ENCODE assay signal across 8 mouse cellular contexts in genomic region chr9:43107187-43107517, GRCm38 (mm10). TPM values are rescaled to one million over a fixed set of nuclear protein-coding genes. Genes with fewer than 3 reads are reported as not detected.
DNase-seq lines count a peak whose midpoint lies in the region; ATAC-seq and TF ChIP-seq lines count a peak whose summit lies in the region.

Gene Arhgef12 (minus strand): TSS chr9:43107239.

- H3K4me1 ChIP-seq in forebrain, embryonic 13.5 days, result peaks cover 39% of the 10 kb centered on the region
- H3K4me1 ChIP-seq in lung, embryonic 14.5 days (ENCODE audit: insufficient read depth), result peaks cover 10% of the 10 kb centered on the region
- H3K4me1 ChIP-seq in stomach, embryonic 15.5 days, result peaks cover 10% of the 10 kb centered on the region

- H3K4me2 ChIP-seq in forebrain, embryonic 13.5 days, result peak within 1 kb of the TSS; percentile 87
- peak within 1 kb of the TSS; percentile 77 for H3K4me2 ChIP-seq in lung, embryonic 14.5 days
- H3K4me2 ChIP-seq in stomach, embryonic 15.5 days, result peak within 1 kb of the TSS; percentile 88

- 35% methylated on average over 10 of the region's 10 CpGs for WGBS in forebrain, embryonic 13.5 days
- 16% methylated on average over 10 of the region's 10 CpGs for WGBS in lung, embryonic 14.5 days
- WGBS in stomach, embryonic 15.5 days, result 18% methylated on average over 10 of the region's 10 CpGs

- H3K27ac ChIP-seq in forebrain, embryonic 13.5 days, result peak within 1 kb of the TSS; percentile 90
- H3K27ac ChIP-seq in lung, embryonic 14.5 days (ENCODE audit: low read depth), result peak within 1 kb of the TSS; percentile 96
- peak within 1 kb of the TSS; percentile 96 for H3K27ac ChIP-seq in stomach, embryonic 15.5 days

- H3K9ac ChIP-seq in forebrain, embryonic 13.5 days, result peak within 1 kb of the TSS; percentile 88
- peak within 1 kb of the TSS; percentile 92 for H3K9ac ChIP-seq in lung, embryonic 14.5 days
- peak within 1 kb of the TSS; percentile 48 for H3K9ac ChIP-seq in stomach, embryonic 15.5 days

- peaks cover 15% of the 10 kb centered on the region for H3K36me3 ChIP-seq in forebrain, embryonic 13.5 days (ENCODE audit: poor library complexity, severe bottlenecking)
- 0 out of 2 replicates have a peak, but pooled peaks cover 2% of the 10 kb centered on the region for H3K36me3 ChIP-seq in lung, embryonic 14.5 days (ENCODE audit: insufficient read depth)
- H3K36me3 ChIP-seq in stomach, embryonic 15.5 days, result no peaks in the 10 kb centered on the region

- H3K27me3 ChIP-seq in forebrain, embryonic 13.5 days, result no peaks in the 10 kb centered on the region
- H3K27me3 ChIP-seq in lung, embryonic 14.5 days (ENCODE audit: insufficient read depth, low read length), result no peaks in the 10 kb centered on the region
- no peaks in the 10 kb centered on the region for H3K27me3 ChIP-seq in stomach, embryonic 15.5 days (replicated peaks)

- peak; percentile 57 for DNase-seq in layer of hippocampus, adult 11-12 months (ENCODE audit: low spot score)
- DNase-seq in layer of hippocampus, adult 9-10 months (ENCODE audit: low spot score), result no peak
- DNase-seq in heart, postnatal 4 days, result peak; percentile 77
- DNase-seq in layer of hippocampus, adult 8-10 months (ENCODE audit: low spot score in 2 of 2), result peak; percentile 57 to 61
- peak; percentile 86 for DNase-seq in lung, embryonic 14.5 days

- ATAC-seq in cerebellum, adult (ENCODE audit: insufficient number of reproducible peaks, low FRiP score, low TSS enrichment), result 0 out of 2 replicates have a peak, but pooled peaks have one; percentile 18
- ATAC-seq in forebrain, embryonic 13.5 days, result no peak
- no peak for ATAC-seq in lung, embryonic 14.5 days (ENCODE audit: insufficient read depth)
- no peak for ATAC-seq in stomach, embryonic 15.5 days (ENCODE audit: insufficient read depth, low FRiP score, low read depth)

- peak; percentile 73 for TF ChIP-seq CTCF in lung, embryonic 14.5 days (IDR thresholded peaks at IDR 0.05; ENCODE audit: low read depth)

- H3K9me3 ChIP-seq in forebrain, embryonic 13.5 days (replicated peaks), result no peaks in the 10 kb centered on the region
- H3K9me3 ChIP-seq in lung, embryonic 14.5 days (ENCODE audit: low read depth, low read length), result no peaks in the 10 kb centered on the region
- H3K9me3 ChIP-seq in stomach, embryonic 15.5 days, result no peaks in the 10 kb centered on the region

- peak within 1 kb of the TSS; percentile 81 for H3K4me3 ChIP-seq in forebrain, embryonic 13.5 days
- peak within 1 kb of the TSS; percentile 96 for H3K4me3 ChIP-seq in lung, embryonic 14.5 days (ENCODE audit: low read depth, low read length)
- peak within 1 kb of the TSS; percentile 97 for H3K4me3 ChIP-seq in stomach, embryonic 15.5 days (replicated peaks)

RNA-seq across cellular contexts. Expression of gene Arhgef12, which starts in this region (rescaled TPM):
- polyA plus RNA-seq in forebrain, embryonic 13.5 days (2015; fragmentation: Nextera tagmentation; extraction: Ambion mirVana), result 14.9 and 15.8 TPM in 2 replicates
- total RNA-seq in heart, postnatal 4 days (2021), result 100 to 1,000 TPM; 139 to 150 TPM
- 100 to 1,000 TPM; 144 to 165 (median 151) TPM for total RNA-seq in layer of hippocampus, adult 8-10 months (2022)
- 19.1 and 24.7 TPM in 2 replicates for polyA plus RNA-seq in lung, embryonic 14.5 days (2014; fragmentation: Nextera tagmentation; extraction: Ambion mirVana)
- polyA plus RNA-seq in stomach, embryonic 15.5 days (2015; fragmentation: Nextera tagmentation; extraction: Ambion mirVana), result 12.5 and 14.0 TPM in 2 replicates
